Mouse (Mus musculus) lung, postnatal 4 days (tissue): ENCODE results near the gene Wfdc3.
A peak's percentile ranks its signal among the peaks of the same experiment; 100 is the strongest.

ENCODE experiments used
- DNase-seq, 2 experiments: peaks; one replicate each; pipeline ENCODE4 v3.0.0; 2021

The Wfdc3 gene

DNA sequence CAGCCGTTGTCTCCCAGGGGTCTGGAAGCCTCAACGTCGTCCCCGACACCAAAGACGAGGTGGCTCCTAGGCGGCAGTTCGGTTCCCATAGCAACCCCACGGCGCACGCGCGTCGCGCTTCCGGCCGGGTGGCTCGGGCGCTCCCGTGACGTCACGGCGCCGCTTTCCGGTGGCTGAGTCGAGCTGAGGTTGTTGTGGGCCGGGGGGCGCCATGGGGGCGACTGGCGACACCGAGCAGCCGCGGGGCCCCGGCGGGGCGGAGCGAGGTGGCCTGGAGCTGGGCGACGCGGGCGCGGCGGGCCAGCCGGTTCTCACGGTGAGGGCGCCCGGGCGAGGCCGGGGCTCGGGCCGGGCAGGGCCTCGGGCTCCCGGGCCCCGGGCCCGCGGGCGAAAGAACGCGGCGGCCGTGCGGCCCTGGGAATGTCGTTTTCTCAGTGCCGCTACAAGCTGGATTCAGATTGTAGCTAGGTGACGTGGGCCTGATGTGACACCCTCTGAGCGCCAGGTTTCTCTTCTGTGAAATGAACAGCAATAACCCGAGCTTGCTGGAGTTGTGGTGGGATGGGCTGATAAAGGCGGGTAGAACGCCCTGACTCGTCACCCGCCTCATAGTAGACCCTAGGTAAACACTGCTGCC lies at the start of gene Wfdc3, which contains the start of gene Dnttip1:
Gene Wfdc3, minus strand, starts transcription at position 89 of the 637 bp plus-strand sequence.
Gene Dnttip1, plus strand, starts transcription at position 141 of the 637 bp plus-strand sequence.
- DNase-seq, result peak; percentile 95

DNA sequence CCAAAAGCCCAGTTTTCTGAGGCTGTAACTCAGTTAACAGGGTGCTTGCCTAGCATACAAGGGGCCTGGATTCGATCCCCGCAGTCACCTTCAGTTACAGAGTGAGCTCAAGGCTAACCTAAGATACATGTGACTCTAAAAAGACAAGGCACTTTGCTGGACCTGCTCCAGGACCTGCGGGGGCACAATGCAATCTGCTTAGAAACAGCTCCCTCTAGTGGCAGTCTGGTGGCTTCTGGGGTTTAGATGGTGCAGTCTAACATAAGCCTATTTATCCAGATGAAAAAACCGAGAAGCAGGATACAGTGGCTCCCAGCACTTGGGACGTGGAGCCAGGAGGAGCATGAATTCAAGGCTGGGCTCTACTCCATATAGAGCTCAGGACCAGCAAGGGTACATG lies 48.6 kb upstream of the Wfdc3 start:
- peak; percentile 80 to 87 for DNase-seq

DNA sequence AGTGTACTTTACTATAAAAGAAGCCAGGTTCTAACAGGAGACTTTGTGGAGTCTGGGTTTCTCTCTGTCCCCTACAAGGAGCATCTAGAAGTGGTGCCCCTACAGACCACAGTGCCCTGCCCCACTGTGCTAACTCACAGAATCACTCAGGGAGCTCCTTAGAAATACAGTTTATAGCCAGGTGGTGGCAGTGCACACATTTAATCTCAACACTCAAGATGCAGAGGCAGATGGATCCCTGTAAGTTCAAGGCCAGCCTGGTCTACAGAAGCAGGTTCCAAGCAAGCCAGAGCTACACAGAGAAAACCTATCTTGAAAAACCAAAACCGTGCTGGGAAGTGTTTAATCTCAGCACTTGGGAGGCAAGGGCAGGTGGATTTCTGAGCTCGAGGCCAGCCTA lies 48.0 kb upstream of the Wfdc3 start:
- DNase-seq, result peak in 1 of 2 experiments; percentile 20

DNA sequence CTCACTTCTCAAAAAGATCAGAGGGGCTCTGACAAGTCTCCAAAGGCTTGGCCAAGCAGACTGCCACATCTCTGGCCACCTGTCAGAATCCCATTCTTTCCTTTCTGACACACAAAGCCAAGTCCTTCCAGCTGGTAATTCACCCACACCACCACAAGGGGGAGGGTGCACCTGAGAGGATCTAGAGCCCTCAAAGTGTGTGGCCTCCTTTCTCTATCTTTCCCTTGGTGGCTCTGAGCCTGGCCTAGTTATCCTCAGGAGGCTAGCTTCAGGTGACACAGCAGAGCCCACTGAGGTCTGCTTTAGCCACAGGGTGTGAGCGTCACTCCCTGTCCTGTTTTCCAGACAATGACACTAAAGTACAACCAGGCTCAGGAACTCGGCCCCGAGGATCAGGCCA lies 47.5 kb upstream of the Wfdc3 start:
- peak; percentile 61 to 67 for DNase-seq

DNA sequence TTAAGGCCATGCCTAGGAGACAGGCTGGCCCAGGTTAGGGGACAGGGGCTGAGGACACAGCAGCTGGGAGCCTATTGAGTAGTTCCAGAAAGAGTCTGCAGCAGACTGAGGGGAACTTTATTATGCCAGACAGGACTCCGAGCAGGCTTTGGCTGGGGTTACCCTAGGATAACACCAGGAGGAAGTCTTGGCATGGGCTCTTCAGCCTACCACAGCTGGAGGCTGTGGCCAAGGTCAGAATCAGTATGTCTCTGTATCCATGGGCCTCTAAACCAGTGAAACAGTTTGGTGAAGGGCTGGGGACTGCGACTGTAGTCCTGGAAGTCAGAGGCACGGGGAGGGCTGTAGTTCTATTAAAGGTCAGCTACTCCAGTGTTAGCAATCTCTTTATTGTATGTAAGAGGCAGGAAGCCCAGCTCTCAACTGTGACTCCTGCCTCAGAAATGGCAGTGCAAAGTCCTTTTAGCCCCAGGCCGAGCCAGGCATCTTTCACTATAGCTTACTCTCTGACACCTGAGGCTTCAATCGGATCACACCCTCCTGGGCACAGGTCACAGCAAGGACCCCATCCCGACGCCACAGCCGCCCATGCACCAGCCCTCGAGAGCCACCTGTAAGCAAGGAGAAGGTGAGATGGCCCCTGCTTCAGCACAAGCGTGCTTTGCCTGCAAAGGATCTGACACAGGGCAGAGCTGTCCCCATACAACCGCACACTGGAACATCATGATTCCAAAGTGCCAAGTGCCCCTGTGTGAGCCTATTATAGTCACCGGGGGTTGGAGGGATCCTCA lies 46.9 kb upstream of the Wfdc3 start:
- no peak for DNase-seq

DNA sequence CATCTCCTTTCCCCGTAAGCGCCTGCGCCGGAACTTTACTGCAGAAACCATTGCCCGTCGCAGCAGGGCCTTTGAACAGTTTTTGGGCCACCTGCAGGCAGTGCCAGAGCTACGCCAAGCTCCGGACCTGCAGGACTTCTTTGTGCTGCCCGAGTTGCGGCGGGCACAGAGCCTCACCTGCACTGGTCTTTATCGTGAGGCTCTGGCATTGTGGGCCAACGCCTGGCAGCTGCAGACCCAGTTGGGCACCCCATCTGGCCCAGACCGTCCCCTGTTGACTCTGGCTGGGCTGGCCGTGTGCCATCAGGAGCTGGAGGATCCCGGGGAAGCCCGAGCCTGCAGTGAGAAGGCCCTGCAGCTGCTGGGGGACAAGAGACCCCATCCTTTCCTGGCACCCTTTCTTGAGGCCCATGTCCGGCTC lies 46.1 kb upstream of the Wfdc3 start:
- DNase-seq, result no peak

DNA sequence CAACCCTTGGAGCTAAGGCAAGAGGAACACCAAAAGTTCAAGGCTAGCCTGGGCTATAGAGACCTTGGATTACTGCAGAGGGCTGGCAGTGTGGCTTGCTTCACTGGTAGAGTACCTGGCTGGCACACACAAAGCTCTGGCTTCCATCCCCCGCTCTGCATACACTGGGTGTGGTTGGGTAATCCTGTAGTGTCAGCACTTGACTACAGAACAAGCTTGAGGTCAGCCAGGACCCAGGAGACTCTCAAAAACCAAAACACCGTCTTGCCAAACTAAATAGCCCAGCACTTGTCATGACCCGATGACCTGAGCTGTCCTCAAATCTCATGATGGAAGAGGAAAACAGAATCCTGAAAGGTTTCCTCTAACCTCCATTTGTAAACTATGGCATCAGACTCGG lies 44.7 kb upstream of the Wfdc3 start:
- peak; percentile 51 to 67 for DNase-seq

DNA sequence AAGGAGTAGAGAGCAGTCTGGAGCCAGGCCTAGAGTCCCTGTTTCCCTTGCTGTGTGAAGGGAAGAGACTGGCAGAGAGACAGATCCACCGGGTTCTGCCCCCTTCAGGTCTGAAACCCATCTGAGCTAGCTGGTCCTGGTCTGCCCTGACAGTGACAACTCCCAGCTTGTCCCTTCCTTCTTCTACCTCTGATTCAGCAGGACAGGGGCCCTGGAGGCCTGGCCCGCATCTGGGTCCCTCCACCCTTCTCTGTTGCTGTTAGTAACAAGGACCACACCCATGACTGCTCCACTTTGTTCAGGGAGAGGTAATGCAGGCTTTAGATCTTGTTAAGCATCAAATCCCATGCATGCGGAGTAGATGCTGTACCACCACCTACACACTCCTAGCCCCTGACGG lies 42.7 kb upstream of the Wfdc3 start:
- no peak for DNase-seq

DNA sequence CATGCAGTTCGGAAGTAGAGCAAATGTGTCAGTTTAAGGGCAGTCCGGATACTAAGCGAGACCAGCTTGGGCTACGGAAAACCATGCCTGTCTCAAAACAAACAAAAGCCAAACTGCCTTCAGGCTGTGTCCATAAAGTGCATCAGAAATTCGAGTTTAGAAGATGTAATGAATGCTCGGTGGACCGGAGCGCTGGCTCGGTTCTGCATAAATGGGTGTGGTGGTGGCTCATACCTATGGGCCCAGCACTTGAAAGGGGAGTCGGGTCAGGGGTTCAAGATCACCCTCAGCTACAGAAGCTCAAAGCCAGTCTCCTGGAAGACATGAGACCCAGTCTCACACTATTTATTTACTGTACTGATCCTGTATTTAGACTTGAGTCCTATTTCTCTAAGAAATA lies 42.0 kb upstream of the Wfdc3 start:
- DNase-seq, result no peak

DNA sequence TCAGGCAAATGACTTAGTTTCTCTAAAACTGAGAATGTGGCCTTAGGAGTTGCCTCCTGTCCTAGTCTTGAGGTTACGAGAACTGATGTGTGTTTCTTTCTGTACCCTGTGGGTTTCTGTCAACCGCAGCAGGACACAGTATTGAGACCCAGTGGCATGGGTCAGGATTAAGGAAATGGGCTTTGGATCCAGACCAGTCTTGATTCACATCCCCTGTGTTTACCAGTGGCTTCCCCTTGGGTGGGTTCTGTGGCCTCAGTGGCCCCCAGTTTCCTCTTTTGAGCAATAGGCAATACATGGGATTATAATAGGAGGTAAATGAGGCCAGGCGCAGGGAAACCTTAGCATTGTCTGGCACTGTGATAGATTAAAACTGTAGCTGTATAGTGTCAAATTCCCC lies 41.3 kb upstream of the Wfdc3 start:
- DNase-seq, result no peak

DNA sequence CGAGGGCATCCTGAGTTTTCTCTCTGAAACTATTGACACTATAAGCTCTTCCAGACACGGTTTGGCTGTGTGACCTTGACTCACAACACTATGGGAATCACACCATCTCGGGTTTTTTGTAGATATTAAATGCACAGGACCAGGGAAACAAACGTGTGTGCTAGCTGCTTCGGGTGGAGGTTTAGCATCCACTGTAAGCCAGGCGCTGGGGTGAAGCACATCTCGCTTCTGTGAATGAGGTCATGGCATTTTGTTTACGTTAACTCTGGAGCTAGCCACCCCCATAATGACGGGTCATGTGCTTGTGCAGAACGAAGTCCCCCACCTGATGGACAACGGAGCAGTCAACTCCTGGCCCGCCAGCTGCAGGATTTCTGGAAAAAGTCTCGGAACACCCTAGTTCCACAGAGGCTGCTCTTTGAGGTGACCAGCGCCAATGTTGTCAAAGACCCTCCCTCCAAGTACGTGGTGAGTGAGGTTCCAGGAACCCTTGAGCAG lies 40.7 kb upstream of the Wfdc3 start:
- DNase-seq, result peak; percentile 35 to 44

DNA sequence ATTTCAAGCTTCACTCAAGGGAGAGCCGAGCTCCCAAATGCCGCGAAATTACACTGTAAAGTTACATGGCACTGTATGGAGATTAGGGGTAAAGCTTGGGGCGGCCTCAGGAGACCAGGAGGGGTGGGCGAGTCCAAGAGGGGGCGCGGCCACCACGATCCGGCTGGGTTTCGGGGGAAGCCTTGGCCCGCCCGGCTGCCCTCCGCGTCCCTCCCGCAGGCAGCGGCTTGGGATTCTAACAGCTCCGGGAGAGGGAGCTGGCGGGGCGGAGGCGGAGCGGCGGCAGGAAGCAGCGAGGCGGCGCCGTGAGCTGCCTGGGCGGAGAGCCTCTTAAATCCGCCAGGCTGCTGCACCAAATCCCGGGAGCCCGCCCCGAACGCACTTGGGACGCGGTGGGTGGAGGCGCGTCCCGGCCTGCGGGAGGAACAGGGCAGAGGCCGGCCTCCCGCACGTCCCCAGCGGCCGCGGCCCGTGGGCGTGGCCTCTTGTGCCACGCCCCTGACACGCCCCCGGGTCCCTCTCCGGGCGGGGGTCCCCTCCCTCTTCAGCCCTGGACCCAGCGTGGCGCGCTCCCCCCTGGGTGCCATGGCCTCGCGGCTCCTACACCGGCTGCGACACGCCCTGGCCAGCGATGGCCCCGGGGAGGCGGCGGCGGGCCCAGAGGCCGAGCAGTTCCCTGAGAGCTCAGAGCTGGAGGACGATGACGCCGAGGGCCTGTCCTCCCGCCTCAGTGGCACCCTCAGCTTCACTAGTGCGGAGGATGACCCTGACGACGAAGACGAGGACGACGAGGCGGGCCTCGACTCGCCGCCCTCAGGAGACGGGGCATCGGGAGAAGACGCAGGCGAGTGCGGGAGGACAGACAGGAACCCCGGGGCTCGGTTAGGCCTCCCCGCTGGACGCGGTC lies 40.0 kb upstream of the Wfdc3 start, which contains the start of gene Snx21:
Gene Snx21, plus strand, starts transcription at position 343 of the 907 bp plus-strand sequence.
- peak; percentile 90 to 96 for DNase-seq

DNA sequence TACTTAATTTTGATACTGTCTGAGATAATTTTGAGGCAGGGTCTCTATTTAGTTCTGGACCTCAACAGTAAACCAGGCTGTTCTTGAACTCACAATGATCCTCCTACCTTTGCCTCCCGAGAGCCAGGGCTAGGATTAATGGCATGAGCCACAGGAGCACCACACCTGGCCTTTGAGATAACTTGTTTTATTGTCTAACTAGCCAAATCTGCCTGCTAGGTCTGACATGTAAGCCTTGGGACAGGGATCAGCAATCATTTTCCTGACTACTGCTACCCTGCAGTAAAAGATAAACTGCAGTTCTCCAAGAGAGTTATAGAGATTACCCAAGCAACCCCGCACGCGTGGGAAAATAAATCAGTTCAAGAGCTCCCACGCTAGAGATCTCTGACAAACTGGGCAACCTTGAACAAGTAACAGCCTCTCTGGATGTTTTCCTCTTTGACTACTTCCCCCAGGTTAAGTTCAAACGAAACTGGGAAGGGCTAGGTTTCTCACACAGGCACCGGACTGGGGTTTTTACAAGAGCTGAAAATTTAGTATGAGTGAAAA lies 39.2 kb upstream of the Wfdc3 start:
- peak in 1 of 2 experiments; percentile 15 for DNase-seq

DNA sequence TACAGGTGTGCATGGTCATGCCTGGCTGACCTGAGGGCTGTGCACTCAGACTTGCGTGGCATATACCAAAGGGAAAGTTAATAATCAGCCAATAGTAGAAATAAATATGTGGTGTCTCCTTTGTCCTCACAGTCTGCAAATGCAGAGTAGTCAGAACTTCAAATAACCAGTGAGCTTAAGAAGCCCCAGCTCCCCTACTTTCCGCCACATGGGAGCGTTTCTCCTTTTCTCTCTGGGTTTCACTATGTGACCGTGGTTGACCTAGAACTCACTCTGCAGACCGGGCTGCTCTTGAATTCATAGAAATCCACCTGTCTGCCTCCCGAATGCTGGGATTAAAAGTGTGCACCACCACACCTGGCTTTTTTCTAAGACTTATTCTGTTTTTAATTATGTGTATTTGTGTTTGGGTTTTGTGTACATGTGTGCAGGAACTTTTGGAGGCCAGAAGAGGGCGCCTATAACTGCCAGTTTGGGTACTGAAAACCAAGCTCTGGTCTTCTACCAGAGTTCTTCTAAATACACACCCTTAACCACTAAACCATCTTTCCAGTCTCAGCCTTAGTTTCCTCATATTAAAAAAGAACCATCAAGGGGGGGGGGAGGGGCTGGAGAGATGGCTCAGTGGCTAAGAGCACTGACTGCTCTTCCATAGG lies 38.3 kb upstream of the Wfdc3 start:
- DNase-seq, result no peak

DNA sequence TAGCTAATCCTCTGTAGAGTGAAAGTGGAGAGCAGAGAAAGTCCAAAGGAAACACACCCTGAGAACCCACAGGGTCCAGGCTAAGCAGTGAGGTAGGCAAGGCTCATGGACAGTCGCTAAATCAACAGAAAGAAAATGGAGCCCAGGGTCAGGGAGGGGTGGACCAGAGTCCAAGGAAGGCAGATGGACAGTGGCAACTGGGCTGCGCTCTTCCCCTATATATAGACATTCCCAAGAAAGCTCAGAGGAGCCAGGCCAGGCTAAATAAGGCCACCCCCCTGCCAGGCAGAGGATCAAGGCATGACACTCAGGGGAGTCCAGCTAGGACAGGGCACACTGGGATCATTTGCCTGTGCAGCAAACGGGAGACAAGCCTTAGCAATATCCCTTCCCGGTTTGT lies 36.1 kb upstream of the Wfdc3 start:
- no peak for DNase-seq

DNA sequence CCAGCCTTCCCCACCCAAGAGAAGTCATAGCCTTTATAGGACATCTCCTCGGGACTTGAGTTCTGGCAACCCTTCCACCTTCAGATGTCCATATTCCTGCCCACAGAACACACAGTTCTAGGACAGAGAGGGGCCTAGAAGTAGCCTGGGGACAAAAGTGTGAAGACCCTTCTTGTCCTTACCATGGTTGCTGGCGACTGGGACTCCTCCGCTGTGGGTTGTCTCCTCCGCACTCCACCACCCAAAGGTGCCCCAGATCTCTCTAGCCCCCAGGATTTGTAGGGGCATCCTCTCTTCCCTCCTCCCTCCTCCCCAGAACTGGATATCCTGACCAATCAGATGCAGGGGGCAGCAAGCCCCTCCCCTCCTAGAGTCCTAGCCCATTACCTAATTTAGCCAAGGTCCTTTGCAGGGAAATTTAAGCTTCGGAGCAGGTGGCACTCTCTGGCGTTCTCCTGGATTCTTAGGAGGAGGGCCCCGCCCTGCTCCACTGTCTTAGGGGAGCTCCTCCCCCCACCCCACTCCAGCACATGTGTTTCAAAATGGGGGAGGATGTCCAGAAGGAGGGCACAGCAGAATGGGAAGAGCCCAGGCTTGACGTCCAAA lies 33.9 kb upstream of the Wfdc3 start, which contains the start of gene Tnnc2:
Gene Tnnc2, minus strand, starts transcription at position 487 of the 606 bp plus-strand sequence.
- no peak for DNase-seq

DNA sequence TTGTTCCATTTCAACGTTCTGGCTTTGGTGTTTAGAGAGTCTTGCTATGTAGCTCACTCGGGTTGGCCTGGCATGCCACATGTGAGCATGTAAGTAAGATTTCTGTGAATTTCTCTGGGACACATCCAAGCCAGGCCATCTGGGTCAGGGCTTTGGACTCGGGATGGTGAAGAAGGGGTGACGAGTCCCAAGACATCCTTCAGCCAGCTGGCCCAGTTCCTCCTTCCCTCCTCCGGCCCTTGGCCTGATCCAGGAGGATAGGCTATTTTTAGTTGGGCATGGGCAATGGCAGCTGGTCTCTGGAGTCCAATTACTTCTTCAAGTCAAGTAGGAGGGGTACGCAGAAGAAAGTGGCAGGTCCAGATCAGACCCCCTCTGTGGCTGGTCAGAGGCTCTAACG lies 33.1 kb upstream of the Wfdc3 start:
- DNase-seq, result no peak

DNA sequence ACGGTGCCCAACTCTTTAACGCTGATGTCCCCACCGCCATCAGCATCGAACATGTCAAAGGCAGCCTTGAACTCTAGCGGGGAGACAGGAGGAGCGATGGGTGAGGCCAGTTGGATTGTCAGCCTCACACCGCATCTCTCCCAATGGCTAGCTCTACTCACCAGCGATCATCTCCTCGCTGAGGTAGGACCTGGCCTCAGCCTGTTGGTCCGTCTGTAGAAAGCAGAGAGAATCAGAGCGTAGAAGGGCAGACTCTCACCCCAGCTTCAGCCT lies 32.2 kb upstream of the Wfdc3 start:
- DNase-seq, result no peak

DNA sequence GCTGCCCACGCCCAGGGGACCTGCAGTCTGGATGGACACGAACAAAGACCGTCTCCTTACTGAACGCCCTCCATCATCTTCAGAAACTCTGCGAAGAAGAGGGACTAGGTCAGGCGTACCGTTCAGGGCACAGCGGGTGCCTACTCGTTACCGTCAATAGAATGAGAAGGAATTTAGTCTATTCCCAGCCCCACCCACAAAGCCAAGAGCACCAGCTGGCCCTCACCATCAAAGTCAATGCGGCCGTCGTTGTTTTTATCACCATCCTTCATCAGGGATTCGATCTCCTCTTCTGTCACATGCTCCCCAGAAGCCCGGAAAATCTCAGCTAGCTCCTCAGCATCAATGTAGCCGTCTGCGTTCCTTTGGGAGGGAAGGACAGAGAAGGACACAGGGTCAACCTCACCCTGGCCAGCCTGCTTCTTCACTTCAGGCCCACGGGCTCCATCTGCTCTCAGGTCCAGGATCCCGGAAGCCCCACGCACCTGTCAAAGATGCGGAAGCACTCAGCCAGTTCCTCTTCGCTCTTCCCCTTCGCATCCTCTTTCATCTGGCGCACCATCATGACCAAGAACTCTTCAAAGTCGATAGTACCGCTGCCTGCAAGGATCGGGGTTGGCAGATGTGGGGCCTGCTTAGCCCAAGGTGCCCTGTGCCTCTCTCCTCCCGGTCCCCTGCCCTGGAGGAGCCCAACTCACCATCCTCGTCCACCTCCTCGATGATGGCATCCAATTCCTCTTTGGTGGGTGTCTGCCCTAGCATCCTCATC lies 31.7 kb upstream of the Wfdc3 start:
- DNase-seq, result no peak

DNA sequence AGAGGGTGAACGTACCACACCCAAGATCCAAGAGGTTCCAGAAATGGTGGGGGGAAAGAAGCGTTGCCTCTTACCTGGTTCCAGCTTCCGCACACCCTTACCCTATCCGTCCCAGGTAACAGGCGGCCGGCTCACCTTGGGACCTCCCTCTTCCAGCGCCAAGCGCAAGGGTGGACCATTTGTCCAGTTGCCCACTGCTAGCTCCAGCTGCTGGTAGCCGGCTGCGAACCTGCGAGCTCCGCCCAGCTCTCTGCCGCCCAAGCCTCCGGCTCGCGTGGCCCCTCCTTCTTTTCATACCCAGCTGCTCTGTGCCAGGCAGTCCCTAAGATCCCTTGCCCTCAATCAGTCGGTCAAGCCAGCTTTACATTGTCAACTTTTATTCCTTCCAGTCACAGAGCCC lies 31.1 kb upstream of the Wfdc3 start:
- DNase-seq, result no peak

DNA sequence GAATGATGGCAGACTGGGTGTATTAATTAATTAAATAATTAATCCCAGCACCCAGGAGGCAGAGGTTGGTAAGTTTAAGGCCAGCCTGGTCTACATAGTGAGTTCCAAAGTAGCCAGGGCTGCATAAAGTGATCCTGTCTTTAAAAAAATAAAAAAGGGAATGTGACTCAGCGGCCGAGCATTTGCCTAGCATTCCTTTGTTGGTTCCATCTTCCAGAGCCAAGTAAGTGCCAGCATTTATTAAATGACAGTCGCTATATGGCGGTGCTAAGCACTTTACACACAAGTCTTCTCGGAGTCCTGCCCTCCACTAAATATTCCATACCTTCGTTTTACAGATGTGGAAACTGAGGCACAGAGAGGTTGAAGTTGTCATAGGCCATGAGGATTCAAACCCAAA lies 30.4 kb upstream of the Wfdc3 start:
- no peak for DNase-seq
